Mouse (Mus musculus) mouse embryonic stem cell (cell line): ENCODE results near the gene Cpsf4.
"Not testable (repeated sequence)": the region's sequence is repeated elsewhere in the genome, so short reads cannot be mapped to it uniquely, and the experiment has no call there.

ENCODE experiments used
- in situ Hi-C, 2 experiments: fragments of 300-500 bp; cut with MboI; formaldehyde crosslinking; loops; 1 replicate in 1 of 2; 3 replicates in 1 of 2; pipeline ENCODE4 v1.14.3; 2019 to 2020; ENCODE audit warnings: low sequenced_read_pairs in 2 of 2, low pct_unique_long_range_greater_than_20kb in 1 of 2, mixed read lengths in 1 of 2; ENCODE audit not compliant: unreplicated experiment in 1 of 2

The Cpsf4 gene

DNA sequence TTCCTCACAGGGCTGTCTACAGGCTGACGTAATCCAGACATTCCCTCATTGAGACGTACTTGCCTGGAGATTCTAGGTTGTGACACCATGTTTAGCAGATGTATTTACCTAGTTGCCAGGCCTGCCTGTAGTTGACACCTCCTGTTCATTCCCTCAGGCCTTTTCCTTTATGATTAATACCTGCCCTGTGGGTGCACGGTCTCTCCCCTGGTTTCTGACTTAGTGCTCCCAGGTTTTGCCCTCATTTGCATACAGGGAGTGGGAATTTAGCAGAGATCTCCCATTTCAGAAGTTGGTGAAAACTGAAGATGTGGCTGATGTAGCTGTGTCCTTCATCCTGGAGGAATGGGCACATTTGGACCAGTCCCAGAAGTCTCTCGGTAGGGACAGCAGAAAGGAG is 45.2 kb downstream of the Cpsf4 start:
- in situ Hi-C loops, result loop anchor here in 1 of 2 experiments (10.0 to 25.0 kb wide), 2 partner anchors 153 to 1000 kb away; partner anchors contain the start of gene Rnf6

GRCm38 (mm10) chr5:145213505-145213904 is 46.5 kb downstream of the Cpsf4 start:
- in situ Hi-C loops, result loop anchor here in 1 of 2 experiments (10.0 to 25.0 kb wide), 2 partner anchors 151 to 999 kb away; partner anchors contain the start of gene Rnf6

GRCm38 (mm10) chr5:145214679-145215078 is 47.7 kb downstream of the Cpsf4 start:
- in situ Hi-C loops, result loop anchor here in 1 of 2 experiments (10.0 to 25.0 kb wide), 2 partner anchors 150 to 998 kb away; partner anchors contain the start of gene Rnf6

GRCm38 (mm10) chr5:145217746-145218145 is 50.7 kb downstream of the Cpsf4 start:
- in situ Hi-C loops, result loop anchor here in 1 of 2 experiments (10.0 to 25.0 kb wide), 2 partner anchors 147 to 995 kb away; partner anchors contain the start of gene Rnf6

DNA sequence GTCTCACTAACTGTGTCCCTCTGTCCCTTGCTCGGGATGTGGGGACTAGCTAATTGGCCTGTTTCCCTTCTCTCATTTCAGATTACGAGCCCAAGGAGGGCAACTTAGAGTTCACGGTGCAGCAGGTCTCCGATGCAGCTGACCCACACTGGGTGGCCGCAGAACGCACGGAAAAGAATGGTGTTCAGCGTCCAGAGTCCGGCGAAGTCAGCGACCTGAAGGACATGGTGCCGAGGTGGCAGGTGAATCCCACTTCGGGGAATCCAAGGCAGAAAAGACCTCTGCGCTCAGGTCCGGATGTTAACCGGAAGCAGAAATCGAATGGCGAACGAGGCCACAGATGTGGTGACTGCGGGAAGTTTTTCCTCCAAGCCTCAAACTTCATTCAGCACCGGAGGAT is 51.2 kb downstream of the Cpsf4 start:
- in situ Hi-C loops, result loop anchor here in 1 of 2 experiments (10.0 to 25.0 kb wide), 2 partner anchors 147 to 994 kb away; partner anchors contain the start of gene Rnf6

GRCm38 (mm10) chr5:145218671-145219070 is 51.7 kb downstream of the Cpsf4 start:
- in situ Hi-C loops, result loop anchor here in 1 of 2 experiments (10.0 to 25.0 kb wide), 2 partner anchors 146 to 994 kb away; partner anchors contain the start of gene Rnf6

GRCm38 (mm10) chr5:145219981-145220380 is 53.0 kb downstream of the Cpsf4 start:
- in situ Hi-C loops, result loop anchor here in 1 of 2 experiments (10.0 to 25.0 kb wide), 2 partner anchors 145 to 992 kb away; partner anchors contain the start of gene Rnf6

- in situ Hi-C loops, result loop anchor here in 1 of 2 experiments (25.0 kb wide), 1 partner anchor 989 kb away; the partner anchor contains the start of gene Rnf6
Measured at GRCm38 (mm10) chr5:145222840-145223239, 55.8 kb downstream of the Cpsf4 start.

GRCm38 (mm10) chr5:145223395-145223794 is 56.4 kb downstream of the Cpsf4 start:
- in situ Hi-C loops, result loop anchor here in 1 of 2 experiments (25.0 kb wide), 1 partner anchor 989 kb away; the partner anchor contains the start of gene Rnf6

DNA sequence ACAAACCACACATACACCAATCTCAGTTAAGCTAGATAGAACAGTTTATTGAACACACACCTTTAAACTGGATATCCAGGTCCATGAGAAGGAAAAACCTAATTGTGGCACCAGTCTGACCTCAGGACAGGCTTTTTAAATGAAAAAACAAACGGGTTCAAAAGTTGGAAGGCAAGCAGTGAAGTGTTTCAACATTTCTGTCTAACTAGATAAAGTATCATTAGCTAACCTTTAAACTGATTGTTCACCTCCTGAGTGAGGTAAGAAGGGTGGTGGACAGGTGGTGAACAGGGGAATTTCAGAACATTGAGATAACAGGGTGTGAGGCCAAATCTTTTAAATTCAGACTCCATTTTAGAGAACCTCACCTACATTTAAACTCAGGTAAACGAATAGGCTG is 59.4 kb downstream of the Cpsf4 start:
- in situ Hi-C loops, result no loop called here

DNA sequence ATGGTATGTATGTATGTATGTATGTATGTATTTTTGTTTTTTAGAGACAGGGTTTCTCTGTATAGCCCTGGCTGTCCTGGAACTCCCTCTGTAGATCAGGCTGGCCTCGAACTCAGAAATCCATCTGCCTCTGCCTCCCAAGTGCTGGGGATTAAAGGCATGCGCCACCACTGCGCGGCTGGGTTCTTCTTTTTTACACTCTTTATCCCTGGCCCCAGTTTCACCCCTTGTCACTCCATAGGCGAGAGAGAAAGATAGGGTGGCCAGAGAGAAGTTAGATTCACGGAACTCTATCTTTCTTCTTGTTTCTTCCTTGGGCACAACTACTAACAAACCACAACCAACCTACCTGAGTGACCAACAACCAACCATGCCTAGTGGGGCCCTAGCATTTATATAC is 62.3 kb downstream of the Cpsf4 start:
- in situ Hi-C loops, result not testable (repeated sequence)

- in situ Hi-C loops, result no loop called here
Measured at GRCm38 (mm10) chr5:145230641-145231040, 63.6 kb downstream of the Cpsf4 start.

DNA sequence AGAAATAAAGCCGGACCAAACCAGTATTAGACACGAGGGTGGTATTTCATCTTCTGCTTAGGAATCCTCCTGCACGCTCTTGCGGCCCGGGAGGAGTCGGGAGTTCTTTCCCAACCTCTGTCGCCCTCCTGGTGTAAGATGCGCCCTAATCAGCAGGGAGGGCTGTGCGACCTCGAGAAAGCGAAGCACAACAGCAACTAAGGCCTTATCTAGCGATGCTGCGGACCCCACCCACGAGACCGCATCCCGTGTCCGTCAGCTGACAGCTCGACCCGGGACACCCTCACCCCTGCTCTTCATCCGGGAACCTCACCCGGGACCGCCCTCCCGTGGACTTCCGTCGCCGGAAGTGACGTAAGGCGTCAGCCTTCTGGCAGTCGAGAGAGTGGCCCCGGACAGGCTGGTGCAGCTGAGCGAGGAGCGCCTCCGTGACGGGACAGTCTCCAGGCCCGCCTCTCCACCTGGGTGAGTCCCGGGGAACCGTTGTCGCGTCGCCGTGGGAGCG is 64.4 kb downstream of the Cpsf4 start, which contains the start of gene Zfp655:
Gene Zfp655 (plus strand): TSS at position 349 of the 505 bp plus-strand sequence.
- in situ Hi-C loops, result no loop called here
